Mouse (Mus musculus) cortical plate, adult 2 months (tissue): ENCODE data around the gene Clstn2.

ENCODE experiments used
- CTCF ChIP-seq: fragments of 200-500 bp; IDR thresholded peaks from 2 replicates; pipeline ENCODE4 v1.5.1; 2011; ENCODE audit warnings: mild to moderate bottlenecking, control low read depth, low read length; ENCODE audit not compliant: insufficient read depth; ENCODE audit errors: extremely low read depth
- POLR2A ChIP-seq: fragments of 200-500 bp; IDR thresholded peaks from 2 replicates; pipeline ENCODE4 v1.6.1; 2011; ENCODE audit warnings: mild to moderate bottlenecking, low read length, control low read depth; ENCODE audit not compliant: insufficient read depth; ENCODE audit errors: extremely low read depth

- TF ChIP-seq CTCF (no peak), POLR2A (no peak)
Observed at GRCm38 (mm10) chr9:97966691-97967090, 66.3 kb downstream of the Clstn2 start.
